Mouse (Mus musculus): Measurements from ENCODE around the gene 1700007K13Rik.

DNA sequence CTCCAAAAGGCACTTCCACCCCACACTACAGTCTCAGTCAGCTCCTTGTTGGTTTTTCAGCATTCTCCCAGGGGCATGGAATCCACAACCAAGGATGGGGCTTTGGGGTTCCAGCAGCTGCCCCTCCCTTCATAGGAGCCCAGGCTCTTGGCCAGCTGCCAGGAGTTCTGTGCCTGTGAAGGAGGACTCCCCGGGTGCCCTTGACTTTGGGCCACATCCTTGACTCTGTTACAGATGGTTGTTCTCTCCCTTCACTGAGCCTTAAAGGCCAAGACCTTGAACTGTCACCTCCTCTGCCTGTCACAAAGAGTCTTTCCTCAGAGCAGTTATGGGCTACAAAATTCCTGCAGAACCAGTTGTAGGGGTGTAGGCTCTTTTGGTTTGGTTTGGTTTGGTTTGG is 33.3 kb downstream of the 1700007K13Rik start:
- TF ChIP-seq CTCF (IDR thresholded peaks at IDR 0.05; ENCODE audit: low read depth, low read length) (no peak), POLR2AphosphoS5 (IDR thresholded peaks at IDR 0.05; ENCODE audit: insufficient replicate concordance, low read depth, low read length) (no peak)
